Mouse (Mus musculus): ENCODE results near the gene E030018B13Rik. TPM values are rescaled to one million over a fixed set of nuclear protein-coding genes. Genes with fewer than 3 reads are reported as not detected.

The E030018B13Rik gene
- polyA plus RNA-seq, 1 experiment from 2014 or later = 0.30 TPM

GRCm38 (mm10) chr7:63918771-63919768 lies 2.4 kb downstream of the E030018B13Rik start:
- Histone ChIP-seq H3K9me3 (ENCODE audit: control insufficient read depth, low read length) (no peaks in the 10 kb centered on the region), H3K4me2 (ENCODE audit: low read length) (no peak overlapping the region), H3K27me3 (replicated peaks; ENCODE audit: control insufficient read depth, insufficient read depth, low read length) (no peaks in the 10 kb centered on the region), H3K36me3 (ENCODE audit: control insufficient read depth, insufficient read depth, low read length) (no peaks in the 10 kb centered on the region), H3K4me1 (replicated peaks; ENCODE audit: control insufficient read depth, insufficient read depth, low read length) (peaks cover 1% of the 10 kb centered on the region), H3K9ac (ENCODE audit: low read length) (no peak overlapping the region), H3K27ac (ENCODE audit: low read depth) (no peak overlapping the region), H3K4me3 (ENCODE audit: low read depth, low read length) (no peak overlapping the region)
- 85% methylated on average over 12 of the region's 12 CpGs for WGBS
- ATAC-seq (replicated peaks; ENCODE audit: low FRiP score, low TSS enrichment, low read depth) = no peak
- DNase-seq (ENCODE audit: low spot score) = no peak

DNA sequence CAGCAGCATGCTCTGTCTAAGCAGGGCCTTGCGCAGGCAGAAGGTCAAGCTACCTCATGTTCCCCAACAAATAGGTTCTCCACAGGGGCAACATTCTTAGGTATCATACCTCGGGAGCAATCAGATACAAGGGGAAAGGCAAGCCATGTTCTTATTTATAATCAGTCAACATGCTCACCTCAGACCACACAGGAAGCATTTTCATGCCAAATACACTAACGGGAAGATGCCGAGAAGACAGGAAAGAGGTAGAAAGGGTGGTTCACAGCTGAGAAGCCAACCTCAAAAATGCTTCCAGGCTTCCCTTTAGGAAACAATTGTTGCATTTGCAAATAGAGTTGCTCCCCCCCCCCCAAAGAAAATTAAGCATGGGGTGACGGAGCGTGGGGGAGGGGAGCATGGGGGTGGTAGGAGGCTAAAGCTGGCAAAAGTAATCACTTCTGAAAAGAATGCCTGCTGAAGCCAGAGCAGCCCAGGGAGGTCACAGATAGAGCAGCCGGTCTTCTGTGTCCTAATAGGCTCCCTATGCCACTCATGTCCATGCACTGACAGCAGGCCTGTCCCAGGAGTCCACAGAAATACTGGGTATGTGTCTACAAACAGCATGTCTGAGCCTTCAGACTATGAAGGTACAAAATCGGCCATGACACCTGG lies 5.4 kb downstream of the E030018B13Rik start:
- no peak overlapping the region for H3K4me3 ChIP-seq (ENCODE audit: low read depth, low read length)
- no peak for DNase-seq (ENCODE audit: low spot score)
- no peaks in the 10 kb centered on the region for H3K27me3 ChIP-seq (replicated peaks; ENCODE audit: control insufficient read depth, insufficient read depth, low read length)
- no peak overlapping the region for H3K4me2 ChIP-seq (ENCODE audit: low read length)
- H3K36me3 ChIP-seq (ENCODE audit: control insufficient read depth, insufficient read depth, low read length) = no peaks in the 10 kb centered on the region
- no peak for ATAC-seq (replicated peaks; ENCODE audit: low FRiP score, low TSS enrichment, low read depth)
- H3K27ac ChIP-seq (ENCODE audit: low read depth) = no peak overlapping the region
- H3K4me1 ChIP-seq (replicated peaks; ENCODE audit: control insufficient read depth, insufficient read depth, low read length) = peaks cover 25% of the 10 kb centered on the region
- H3K9me3 ChIP-seq (ENCODE audit: control insufficient read depth, low read length) = no peaks in the 10 kb centered on the region
- H3K9ac ChIP-seq (ENCODE audit: low read length) = no peak overlapping the region
- WGBS = 70% methylated on average over 8 of the region's 8 CpGs

GRCm38 (mm10) chr7:63922571-63922970 lies 5.9 kb downstream of the E030018B13Rik start:
- Histone ChIP-seq H3K9me3 (ENCODE audit: control insufficient read depth, low read length) (no peaks in the 10 kb centered on the region), H3K4me3 (ENCODE audit: low read depth, low read length) (no peak overlapping the region), H3K27me3 (replicated peaks; ENCODE audit: control insufficient read depth, insufficient read depth, low read length) (no peaks in the 10 kb centered on the region), H3K27ac (ENCODE audit: low read depth) (no peak overlapping the region), H3K36me3 (ENCODE audit: control insufficient read depth, insufficient read depth, low read length) (no peaks in the 10 kb centered on the region), H3K4me1 (replicated peaks; ENCODE audit: control insufficient read depth, insufficient read depth, low read length) (peaks cover 25% of the 10 kb centered on the region), H3K4me2 (ENCODE audit: low read length) (no peak overlapping the region), H3K9ac (ENCODE audit: low read length) (no peak overlapping the region)
- ATAC-seq (replicated peaks; ENCODE audit: low FRiP score, low TSS enrichment, low read depth) (no peak), DNase-seq (ENCODE audit: low spot score) (no peak)
- 63% methylated on average over 2 of the region's 2 CpGs for WGBS

- no peaks in the 10 kb centered on the region for H3K27me3 ChIP-seq (replicated peaks; ENCODE audit: control insufficient read depth, insufficient read depth, low read length)
- no peak for DNase-seq (ENCODE audit: low spot score)
- no peak overlapping the region for H3K4me3 ChIP-seq (ENCODE audit: low read depth, low read length)
- H3K9me3 ChIP-seq (ENCODE audit: control insufficient read depth, low read length) = no peaks in the 10 kb centered on the region
- H3K4me1 ChIP-seq (replicated peaks; ENCODE audit: control insufficient read depth, insufficient read depth, low read length) = peaks cover 25% of the 10 kb centered on the region
- no peak overlapping the region for H3K9ac ChIP-seq (ENCODE audit: low read length)
- no peak for ATAC-seq (replicated peaks; ENCODE audit: low FRiP score, low TSS enrichment, low read depth)
- H3K36me3 ChIP-seq (ENCODE audit: control insufficient read depth, insufficient read depth, low read length) = no peaks in the 10 kb centered on the region
- no peak overlapping the region for H3K27ac ChIP-seq (ENCODE audit: low read depth)
- no peak overlapping the region for H3K4me2 ChIP-seq (ENCODE audit: low read length)
- WGBS = 92% methylated on average over 1 of the region's 1 CpGs
Measured at GRCm38 (mm10) chr7:63922975-63923374, 6.3 kb downstream of the E030018B13Rik start.

GRCm38 (mm10) chr7:63924151-63924550 lies 7.5 kb downstream of the E030018B13Rik start:
- no peaks in the 10 kb centered on the region for H3K9me3 ChIP-seq (ENCODE audit: control insufficient read depth, low read length)
- H3K27ac ChIP-seq (ENCODE audit: low read depth) = no peak overlapping the region
- H3K4me3 ChIP-seq (ENCODE audit: low read depth, low read length) = no peak overlapping the region
- DNase-seq (ENCODE audit: low spot score) (no peak), ATAC-seq (replicated peaks; ENCODE audit: low FRiP score, low TSS enrichment, low read depth) (no peak)
- no peaks in the 10 kb centered on the region for H3K27me3 ChIP-seq (replicated peaks; ENCODE audit: control insufficient read depth, insufficient read depth, low read length)
- no peak overlapping the region for H3K9ac ChIP-seq (ENCODE audit: low read length)
- WGBS = 13% methylated on average over 1 of the region's 1 CpGs
- H3K36me3 ChIP-seq (ENCODE audit: control insufficient read depth, insufficient read depth, low read length) = no peaks in the 10 kb centered on the region
- peaks cover 25% of the 10 kb centered on the region for H3K4me1 ChIP-seq (replicated peaks; ENCODE audit: control insufficient read depth, insufficient read depth, low read length)
- H3K4me2 ChIP-seq (ENCODE audit: low read length) = no peak overlapping the region

DNA sequence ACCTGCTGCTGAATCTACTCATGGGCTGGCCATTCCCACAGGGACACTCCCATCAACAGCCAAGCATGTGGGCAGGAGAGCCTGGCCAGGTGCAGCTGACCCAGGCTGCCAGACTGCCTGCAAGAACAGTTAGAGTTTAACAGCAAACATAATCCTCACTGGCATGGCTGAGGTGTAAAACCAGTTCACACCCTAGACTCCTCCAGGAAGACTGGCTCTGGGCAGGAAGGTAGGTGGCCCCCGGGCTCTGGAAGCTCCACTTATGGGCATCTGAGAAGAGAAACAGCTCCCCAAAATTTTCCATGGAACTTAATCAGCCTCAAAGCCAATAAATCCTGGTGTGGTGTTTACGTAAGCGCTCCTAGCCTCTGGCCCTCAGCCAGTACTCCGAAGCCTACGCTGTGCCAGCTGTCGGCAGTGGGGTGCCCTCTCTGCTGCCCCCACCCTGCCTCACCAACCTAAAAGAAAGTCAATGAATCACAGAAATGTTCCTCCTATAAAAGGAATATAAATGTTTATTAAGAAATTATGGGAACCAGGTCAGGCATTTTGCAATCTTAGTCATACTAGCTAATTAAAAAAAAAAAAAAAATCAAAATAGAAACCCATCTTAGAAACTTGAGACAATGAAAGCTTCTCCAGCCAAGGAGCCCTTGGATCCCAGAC lies 8.2 kb downstream of the E030018B13Rik start:
- peak overlapping the region; percentile 8; the same call in 1 of the 2 replicates for H3K27ac ChIP-seq (ENCODE audit: low read depth)
- WGBS = 26% methylated on average over 6 of the region's 6 CpGs
- no peaks in the 10 kb centered on the region for H3K36me3 ChIP-seq (ENCODE audit: control insufficient read depth, insufficient read depth, low read length)
- H3K4me2 ChIP-seq (ENCODE audit: low read length) = no peak overlapping the region
- H3K9ac ChIP-seq (ENCODE audit: low read length) = no peak overlapping the region
- H3K4me1 ChIP-seq (replicated peaks; ENCODE audit: control insufficient read depth, insufficient read depth, low read length) = peaks cover 25% of the 10 kb centered on the region
- no peak overlapping the region for H3K4me3 ChIP-seq (ENCODE audit: low read depth, low read length)
- H3K9me3 ChIP-seq (ENCODE audit: control insufficient read depth, low read length) = no peaks in the 10 kb centered on the region
- DNase-seq (ENCODE audit: low spot score) = no peak
- peak; percentile 56 for ATAC-seq (replicated peaks; ENCODE audit: low FRiP score, low TSS enrichment, low read depth)
- no peaks in the 10 kb centered on the region for H3K27me3 ChIP-seq (replicated peaks; ENCODE audit: control insufficient read depth, insufficient read depth, low read length)

- WGBS = 60% methylated on average over 14 of the region's 14 CpGs
- no peak overlapping the region for H3K4me2 ChIP-seq (ENCODE audit: low read length)
Measured at GRCm38 (mm10) chr7:63925413-63926360, 9.0 kb downstream of the E030018B13Rik start.

More at GRCm38 (mm10) chr7:63925413-63926360, 9.0 kb downstream of the E030018B13Rik start:
- H3K4me3 ChIP-seq (ENCODE audit: low read depth, low read length) = no peak overlapping the region
- H3K9me3 ChIP-seq (ENCODE audit: control insufficient read depth, low read length) = no peaks in the 10 kb centered on the region
- DNase-seq (ENCODE audit: low spot score) (no peak), ATAC-seq (replicated peaks; ENCODE audit: low FRiP score, low TSS enrichment, low read depth) (peak; percentile 65; the same call in 1 of the 2 replicates)
- peaks cover 25% of the 10 kb centered on the region for H3K4me1 ChIP-seq (replicated peaks; ENCODE audit: control insufficient read depth, insufficient read depth, low read length)
- peak overlapping the region; percentile 40; the same call in 1 of the 2 replicates for H3K27ac ChIP-seq (ENCODE audit: low read depth)
- no peaks in the 10 kb centered on the region for H3K27me3 ChIP-seq (replicated peaks; ENCODE audit: control insufficient read depth, insufficient read depth, low read length)
- H3K36me3 ChIP-seq (ENCODE audit: control insufficient read depth, insufficient read depth, low read length) = no peaks in the 10 kb centered on the region
- H3K9ac ChIP-seq (ENCODE audit: low read length) = no peak overlapping the region
